Mouse (Mus musculus) brain, adult 2 months (tissue): ENCODE data around the gene Elavl1.

Experiments
- DNase-seq: peaks from one replicate; pipeline ENCODE4 v3.0.0; 2011; ENCODE audit warnings: low read depth, low spot score

Gene Elavl1

DNA sequence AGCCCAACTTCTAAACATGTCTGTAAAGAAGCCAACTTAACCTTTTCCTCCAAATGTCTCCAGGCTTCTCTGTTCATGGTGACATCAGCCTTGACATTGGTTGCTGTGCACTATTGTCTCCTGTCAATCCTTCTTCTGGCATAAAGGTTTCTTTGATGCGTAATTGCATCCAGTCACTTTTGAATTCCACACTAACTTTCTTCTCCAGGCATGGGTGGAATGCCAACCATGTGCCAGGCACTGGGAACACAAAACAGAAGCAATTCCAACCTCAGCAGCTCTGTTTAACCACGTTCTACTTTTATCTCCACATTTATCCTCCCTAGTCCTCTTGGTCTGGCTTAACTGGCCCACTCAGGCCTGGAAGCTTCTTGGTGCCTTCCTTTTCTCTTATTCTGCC is 4.2 kb downstream of the Elavl1 start:
- DNase-seq, result peak; percentile 10

DNA sequence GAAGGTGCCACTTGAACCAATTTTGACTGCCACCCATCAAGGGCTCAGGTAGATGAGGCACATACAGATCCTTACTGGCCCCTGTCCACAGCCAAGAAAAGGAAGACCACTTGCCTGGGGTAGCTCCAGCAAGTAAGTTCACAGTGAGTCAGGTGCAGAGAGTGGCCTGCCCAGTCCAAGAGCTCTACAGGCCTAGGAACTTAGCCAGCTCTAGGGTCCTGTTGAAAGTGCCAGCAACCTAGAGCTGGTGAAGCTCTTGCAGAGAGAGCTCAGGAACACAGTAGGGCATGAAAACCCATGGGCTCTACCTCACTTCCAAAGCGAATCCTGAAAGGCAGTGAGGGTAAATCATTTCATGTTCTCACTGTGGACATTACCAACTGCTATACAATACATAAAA is 4.8 kb downstream of the Elavl1 start:
- no peak for DNase-seq

DNA sequence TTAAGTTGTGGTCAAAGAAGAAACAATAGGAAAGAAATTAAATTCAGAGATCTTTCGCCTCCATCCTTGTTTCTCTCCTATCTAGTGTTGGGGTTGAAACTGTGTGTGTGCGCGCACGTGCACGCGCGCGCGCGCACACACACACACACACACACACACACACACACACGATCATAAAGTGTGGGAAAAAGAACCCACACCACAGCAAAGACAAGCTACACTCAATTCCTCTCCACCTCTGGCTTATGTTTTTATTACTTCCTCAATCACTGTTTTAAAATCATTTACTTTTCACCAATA is 5.7 kb downstream of the Elavl1 start:
- no peak for DNase-seq

DNA sequence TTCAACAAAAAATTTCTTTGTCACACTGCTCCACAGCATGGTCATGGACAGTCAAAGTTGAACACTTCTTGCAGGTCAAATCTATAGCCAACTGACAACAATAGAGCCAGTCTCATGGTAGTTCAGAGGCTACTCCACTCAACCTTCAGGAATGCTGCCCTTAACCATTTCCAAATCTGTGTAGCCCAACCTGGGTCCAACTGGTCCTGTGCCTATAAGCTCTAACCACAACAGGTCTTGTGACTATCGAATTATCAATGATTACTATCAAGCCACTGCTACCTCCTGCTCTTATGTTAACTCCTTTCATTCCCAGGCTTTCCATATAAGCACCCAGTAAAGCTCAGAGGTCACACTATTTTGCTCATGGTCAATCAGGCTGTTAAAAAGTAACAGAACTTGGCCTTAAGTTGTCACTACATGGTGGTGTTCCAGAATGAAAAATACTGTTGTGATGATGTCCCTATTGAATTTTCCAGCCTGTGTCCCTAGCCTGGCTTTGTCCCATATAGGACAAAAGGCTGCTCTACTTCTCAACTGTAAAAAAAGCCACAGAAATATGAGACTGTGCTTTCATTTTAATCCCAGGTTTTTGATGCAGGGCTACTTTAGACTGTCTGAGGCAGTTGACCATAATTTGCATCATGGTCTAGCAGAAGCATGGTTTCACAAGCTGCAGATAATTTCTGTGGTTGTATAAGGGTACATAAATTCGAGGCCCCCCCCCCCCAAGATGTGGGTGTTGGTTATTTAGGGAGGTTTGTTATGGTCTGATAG is 6.2 kb downstream of the Elavl1 start:
- DNase-seq, result no peak

DNA sequence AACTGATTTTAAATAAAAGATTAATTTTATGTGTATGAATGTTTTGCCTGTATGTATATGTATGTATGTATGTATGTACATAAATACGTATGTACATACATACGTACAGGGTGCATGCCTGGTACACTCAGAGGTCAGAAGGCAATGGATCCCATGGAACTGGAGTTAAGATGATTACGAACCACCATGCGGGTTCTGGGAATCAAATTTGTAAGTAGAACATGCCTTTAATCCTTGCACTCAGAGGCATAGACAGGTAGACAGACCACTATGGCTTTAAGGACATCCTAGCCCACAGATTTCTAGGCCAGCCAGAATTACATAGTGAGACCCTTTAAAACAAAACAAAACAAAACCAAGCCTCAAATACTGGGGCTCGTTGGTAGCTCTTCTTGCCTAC is 7.1 kb downstream of the Elavl1 start:
- no peak for DNase-seq

DNA sequence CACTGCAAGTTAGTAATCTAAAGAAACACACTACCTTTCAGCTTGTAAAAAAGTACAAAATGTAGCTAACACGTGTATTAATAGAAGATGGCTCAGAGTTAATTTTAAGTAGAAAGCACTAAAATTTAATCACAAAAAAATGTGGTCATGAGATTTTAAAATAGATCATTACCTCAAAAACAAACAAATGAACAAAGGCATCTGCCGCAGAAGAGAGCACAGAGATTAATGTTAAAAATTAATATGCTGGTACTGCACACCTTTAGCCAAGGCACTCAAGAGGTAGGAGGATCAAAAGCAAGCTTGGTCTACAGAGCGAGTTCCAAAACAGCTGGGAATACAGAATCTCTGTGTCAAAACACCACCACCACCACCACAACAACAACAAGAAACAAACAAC is 10.4 kb downstream of the Elavl1 start:
- no peak for DNase-seq

DNA sequence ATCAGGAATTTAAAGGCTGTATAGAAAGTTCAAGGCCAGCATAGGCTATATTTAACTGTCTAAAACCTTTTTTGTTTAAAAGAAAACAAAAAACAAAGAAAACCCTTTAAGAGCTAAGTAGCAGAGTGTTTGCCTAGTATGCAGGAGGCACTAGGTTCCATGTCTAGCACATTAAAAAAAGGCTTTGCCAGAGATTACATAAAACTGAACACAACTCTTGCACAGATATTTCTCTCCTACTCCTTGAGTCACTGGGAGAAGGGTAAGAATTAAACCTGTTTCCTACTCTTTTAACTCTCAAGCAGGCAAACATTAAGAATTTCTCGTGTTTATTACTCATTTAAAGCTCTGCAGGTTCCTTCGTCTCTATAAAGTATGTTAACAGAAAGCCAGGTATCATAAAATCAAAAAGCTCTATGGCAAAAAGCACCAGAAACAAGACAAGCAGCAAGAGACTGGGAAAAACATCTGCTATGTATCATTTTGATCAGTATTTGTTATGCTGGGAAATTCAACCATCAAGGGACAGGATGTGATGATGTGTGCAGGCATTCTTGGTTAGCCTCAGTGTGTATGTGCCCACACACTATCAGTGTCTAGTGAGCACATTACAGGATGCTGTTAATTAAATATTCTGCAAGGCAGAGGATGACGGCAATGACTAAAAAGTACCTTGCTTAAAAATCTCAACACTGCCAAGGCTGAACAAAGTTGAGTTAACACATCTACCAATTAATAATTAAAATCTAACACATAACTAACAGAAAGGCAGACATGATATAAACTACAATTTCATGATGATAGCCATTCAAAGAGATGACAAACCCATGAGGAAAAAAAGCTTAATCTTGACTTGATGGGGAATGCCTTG is 11.7 kb downstream of the Elavl1 start:
- DNase-seq, result peak; percentile 57

DNA sequence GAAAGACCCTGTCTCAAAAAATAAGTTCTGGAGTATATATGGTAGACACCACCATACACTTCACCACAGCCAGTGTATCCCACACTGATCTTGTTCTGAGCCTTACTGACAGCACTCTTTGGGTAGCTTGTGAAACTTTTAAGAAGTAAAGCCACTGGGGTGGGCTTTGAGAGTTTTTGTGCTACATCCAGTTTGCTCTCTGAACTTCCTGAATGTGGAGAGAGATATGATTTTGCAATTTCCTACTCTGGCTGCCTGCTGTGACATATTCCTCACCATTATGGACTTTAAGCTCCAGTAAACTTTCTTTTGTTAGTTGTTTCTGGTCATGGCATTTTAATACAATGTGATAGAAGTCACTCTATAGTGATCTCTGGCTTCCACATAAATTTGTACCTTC is 13.1 kb downstream of the Elavl1 start:
- no peak for DNase-seq

DNA sequence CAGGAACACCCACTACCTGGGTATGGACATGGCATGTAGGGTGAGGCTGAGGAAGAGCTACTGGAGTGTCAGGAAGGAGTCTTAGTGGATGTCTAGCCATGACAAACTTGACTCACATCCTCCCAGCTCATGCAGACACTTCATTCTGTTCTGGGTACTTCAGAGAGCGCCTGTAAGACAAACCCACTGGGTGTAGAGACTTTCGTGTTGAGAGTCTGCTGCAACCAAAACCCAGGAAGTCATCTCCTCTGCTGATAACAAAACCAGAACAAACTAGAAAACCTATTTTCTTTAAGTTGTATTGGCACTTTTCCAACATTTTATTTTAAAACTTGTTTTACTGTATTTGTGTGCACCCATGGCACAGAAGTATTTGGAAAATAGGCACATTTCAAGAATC is 19.4 kb downstream of the Elavl1 start:
- no peak for DNase-seq

DNA sequence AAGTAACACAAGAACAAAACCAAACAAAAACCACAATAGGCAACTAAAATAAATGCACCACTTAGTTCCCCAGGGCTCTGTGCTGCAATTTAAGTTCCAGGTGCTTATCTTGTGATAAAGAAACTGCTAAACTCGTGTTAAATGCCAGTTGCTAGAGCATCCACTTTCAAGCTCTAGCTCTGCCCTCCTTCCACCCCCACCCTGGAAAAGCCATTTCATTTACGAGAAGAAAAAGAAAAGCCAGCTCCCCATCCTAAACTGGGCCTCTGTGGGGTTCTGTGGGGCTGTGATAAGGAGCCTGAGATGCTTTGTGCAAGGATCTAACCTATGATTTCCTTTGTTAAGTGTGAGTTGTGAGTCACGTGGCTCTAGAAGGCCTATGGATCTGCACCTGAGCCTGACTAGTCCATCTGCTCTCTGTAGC is 21.1 kb downstream of the Elavl1 start:
- no peak for DNase-seq

DNA sequence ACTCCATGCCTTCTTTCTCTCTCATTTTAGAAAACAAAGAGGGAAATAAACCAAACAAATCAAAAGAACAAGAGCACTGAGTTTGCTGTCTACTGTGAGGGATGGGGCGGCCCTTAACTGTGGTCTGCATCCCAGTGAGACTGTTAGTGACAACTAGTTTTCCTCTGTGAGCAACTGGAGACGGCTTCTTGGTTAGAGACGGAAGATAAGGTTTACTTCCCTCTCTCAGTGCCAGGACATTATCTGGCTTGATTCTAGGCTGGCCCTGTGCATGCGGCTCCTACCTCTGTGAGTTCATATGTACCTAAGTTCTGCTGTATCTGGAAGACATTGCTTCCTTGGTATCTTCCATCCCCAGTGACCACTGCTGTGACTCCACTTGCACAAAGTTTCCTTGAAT is 27.4 kb downstream of the Elavl1 start:
- DNase-seq, result no peak

DNA sequence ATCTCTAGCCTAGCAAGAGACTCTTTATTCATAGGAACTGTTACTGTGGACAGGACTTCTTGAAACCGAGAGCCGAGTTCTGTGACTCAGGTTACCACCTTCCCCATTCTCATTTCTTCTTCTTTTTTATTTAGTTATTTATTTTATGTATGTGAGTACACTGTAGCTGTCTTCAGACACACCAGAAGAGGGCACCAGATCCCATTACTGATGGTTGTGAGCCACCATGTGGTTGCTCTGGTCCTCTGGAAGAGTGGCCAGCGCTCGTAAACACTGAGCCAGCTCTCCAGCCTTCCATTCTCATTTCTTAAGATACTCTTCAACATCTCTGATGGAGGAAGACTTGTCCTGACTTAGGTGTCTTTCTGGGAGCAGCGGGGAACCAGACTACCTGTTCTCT is 32.5 kb downstream of the Elavl1 start:
- no peak for DNase-seq

DNA sequence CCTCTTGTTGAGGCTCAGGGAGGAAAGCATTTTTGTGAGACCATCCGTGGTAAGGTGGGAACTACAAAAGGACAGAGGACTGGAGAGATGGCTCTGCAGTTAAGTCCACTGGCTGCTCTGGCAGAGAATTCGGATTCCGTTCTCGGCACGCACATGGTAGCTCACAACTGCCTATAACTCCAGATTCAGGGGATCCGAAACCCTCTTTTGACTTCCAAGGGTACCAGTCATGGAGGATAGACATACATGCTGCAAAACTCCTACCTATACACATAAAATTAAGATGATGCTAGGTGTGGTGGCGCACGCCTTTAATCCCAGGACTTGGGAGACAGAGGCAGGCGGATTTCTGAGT is 49.1 kb downstream of the Elavl1 start:
- DNase-seq, result no peak

DNA sequence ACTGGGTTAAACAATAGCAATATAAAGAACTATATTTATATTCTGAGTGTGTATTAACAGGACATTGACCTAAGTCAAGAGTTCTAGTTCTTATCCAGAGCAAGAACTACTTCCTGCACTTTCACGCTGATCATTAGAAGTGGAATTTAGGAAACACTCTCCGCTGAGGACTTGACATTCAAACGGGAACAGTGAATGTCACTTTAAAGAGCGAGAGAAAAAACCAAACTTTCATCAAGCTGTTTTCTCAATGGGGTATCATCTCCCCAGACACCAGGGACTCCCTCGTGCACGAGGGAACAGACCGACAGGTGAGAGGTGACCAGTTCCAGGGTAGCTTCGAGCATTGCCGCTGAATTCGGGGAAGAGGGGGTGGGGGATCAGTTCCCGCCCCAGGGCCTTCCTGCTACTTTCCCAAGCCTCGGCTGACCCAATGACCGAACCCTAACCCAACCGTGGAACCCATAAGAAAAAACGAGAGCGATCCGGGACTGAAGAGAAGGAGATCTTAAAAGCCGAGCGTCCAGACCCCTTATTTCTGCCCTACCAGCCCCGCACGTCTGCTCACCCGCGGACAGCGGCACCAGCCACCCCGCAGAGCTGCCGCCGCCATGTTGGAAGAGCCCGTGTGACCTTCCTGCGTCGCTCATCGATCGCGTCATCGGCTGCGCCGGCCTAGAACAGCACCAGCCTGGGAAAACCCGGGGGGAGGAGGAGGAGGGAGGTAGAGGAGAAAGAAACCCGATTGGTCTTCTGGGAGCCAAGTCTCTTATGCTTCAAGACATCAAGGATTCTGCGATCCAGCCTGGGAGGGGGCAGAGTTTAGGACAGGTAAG is 49.7 kb downstream of the Elavl1 start, which contains the start of gene Timm44:
Timm44 (minus strand) TSS at position 639 of the 836 bp plus-strand sequence.
- peak; percentile 99 for DNase-seq

DNA sequence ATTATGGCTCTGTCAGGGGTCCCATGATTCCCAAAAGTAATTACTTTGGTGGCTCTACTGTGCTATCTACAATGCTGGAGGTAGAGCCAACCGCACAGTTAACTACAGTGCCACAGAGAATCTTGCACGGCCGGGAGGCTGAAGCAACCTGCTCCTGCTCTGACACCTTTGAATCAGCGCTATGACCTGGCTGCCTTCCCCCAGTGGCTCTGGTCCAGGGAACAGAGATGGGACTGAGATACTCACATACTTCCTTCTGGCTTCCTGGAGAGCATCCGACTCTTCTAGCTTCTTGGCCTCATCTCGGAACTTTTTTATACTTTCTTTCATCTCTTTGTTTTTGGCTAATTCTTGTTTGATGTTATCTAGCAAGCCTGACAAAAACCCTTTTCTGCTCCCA is 55.6 kb downstream of the Elavl1 start:
- DNase-seq, result no peak

DNA sequence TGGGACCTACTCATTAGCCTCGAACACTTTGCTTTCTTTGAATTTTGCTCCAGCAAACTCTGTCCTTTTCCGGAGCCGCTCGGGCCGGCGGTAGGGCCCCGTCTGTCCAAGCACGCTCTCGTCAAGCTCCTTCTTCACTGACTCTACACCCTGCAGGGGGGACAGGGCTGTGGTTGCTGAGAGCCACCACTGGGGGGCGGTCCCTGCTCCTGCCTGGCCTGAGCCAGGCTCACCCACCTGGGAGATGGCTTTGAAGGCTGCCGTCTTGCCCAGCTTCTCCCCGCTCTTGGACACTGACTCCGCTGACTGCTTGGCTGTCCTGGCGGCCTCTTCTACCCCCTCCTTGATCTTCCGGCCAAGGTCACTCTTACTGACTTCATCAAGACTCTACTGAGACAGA is 57.6 kb downstream of the Elavl1 start:
- no peak for DNase-seq

DNA sequence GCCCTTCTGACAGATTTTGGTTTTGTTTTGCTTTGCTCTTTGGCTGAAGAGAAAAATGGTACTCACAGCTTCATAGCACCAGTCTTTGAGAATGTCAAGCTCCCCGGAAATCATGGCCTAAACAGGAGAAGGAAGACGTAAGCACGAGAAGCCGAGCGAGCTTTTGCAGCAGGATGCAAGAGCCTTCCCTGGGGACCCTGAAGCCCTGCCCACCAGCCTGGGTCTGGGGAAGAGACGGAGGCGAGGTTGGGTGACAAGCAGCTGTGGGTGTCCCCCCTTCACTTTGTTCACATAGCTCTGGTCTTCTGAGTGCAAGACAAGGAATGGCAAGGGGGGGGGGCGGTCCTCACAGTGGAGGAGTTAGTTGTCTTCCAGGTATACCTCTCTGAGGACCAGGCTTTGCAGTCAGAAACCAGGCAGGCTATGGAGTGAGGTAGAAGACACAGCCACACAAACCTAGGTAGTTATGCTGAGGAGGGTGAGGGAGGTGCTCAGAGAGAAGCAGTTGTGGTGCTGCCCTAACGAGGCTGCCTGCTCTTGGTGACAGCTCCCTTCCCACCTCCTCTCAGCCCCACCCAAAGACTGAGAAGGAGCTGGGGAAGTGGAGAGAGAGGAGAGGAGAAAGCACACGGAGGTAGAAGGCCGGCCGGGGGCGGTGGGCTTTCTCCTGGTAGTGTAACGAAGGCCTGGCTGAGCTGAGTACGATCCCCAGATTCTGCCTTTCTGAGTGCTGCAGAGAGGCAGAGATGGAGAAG is 59.9 kb downstream of the Elavl1 start:
- peak; percentile 70 for DNase-seq

DNA sequence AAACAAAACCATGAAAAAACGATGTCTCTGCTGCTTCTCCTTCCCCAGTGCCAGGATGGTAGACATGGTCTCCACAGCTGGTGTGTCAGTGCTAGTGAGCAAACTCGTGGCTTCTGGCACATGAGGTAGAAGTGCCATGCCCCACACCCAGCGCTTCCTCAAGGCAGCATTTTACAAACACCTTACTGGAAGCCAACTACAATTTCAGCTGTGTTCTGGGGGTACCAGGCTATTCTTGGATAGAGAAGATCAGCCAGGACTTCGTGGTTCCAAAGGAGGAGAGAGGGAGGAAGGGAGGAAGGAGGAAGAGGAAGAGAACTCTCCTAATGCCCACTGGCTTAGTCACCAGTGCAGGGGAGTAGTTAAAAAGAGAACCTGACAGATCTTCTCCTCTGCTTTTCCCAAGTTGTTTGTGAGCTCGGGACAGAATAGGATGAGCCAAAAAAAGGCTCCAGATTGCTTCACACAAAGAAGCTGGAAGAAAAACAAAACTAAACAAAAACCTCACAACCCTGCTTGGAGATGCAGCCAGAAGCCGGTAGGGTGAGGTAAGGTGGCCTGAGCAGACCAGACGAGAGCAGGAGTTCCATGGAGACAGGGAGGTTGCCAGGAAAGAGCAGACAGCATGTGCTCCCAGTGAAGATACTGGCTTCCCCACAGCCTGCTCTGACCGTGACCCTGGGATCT is 62.0 kb downstream of the Elavl1 start:
- DNase-seq, result peak; percentile 88

DNA sequence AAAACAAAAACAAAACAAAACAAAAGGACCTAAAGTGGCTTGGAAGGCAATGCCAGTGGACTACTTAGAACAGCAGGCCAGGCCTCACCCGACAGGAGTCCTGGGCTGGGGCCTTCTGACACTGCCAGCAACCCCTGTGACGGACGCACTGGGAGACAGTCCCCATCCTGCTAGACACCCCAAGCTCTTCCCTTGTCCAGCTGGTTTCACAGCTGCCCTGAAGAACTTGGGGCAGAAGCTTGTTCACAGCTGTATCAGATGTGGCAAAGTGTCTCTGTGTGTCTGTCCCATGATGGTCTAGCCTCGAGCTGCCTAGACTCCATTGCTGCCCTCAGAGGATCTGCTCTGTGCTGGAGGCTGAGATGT is 65.4 kb downstream of the Elavl1 start:
- no peak for DNase-seq

DNA sequence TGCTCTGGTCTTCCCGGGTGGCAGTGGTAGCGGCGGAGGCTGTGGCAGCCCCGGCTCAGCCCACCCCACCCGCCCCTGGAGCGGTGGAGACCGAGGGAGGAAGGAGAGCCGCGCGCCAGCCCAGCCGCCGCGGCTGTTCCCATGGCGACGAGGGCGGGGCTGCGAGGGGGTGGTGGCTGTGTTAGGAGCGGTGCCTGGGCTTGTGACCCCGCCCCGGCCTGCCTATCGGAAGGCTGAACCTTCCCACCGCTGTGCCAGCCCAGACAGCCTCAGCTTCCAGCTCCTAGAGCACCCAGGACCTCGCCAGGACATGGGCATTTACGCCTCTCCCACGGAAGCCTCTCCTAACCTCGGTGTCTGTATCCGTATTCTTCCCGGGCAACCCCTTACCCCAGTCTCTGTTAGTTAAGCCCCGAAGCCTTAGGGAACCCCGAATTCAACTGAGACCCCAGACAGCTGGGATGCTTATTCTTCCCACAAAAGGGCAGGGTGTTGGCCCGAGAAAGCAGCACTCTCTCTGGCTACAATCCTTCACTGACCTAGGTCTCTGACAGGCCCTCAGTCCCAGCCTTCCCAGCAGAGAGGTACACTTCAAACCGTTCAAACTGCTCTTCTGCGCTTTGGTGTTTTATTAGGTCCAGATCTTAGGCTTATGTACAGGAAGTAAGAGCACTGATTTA is 65.9 kb downstream of the Elavl1 start, which contains the start of gene Ctxn1:
Ctxn1 (minus strand) TSS at position 150 of the 680 bp plus-strand sequence.
- peak; percentile 92 for DNase-seq
